Comparison of ENCODE assay signal across 10 mouse cellular contexts in the genomic region with DNA sequence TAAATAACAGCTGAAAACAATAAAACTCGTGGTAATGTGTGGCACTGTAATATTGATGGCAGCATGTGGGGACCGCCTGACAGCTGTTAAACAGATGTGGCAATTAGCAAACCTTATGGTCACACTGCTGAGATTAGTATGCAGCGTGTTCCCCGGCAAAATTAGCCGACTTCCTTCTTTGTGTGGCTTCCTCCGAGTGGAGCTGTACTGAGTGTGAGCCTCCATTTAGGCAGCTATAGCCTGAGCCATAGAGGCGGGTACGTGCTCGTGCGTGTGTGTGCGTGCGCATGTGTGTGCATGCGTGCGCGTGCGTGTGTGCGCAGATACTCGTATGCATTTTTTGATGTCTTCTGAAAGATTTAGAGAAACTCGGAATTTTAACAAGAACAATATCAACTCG. TPM values are rescaled to one million over a fixed set of nuclear protein-coding genes. Genes with fewer than 3 reads are reported as not detected.
A peak's percentile ranks its signal among the peaks of the same experiment; 100 is the strongest.
DNase-seq lines count a peak whose midpoint lies in the region; ATAC-seq and TF ChIP-seq lines count a peak whose summit lies in the region.
"Had no signal": no experiment of that assay in that cellular context is flagged by ENCODE, and none has a peak within 500 bp of the region (broad histone marks: within the 10 kb centered on the region; RNA-seq: fewer than 3 reads in every experiment).

No protein-coding gene starts in this region.

- no peak for TF ChIP-seq CTCF in forebrain, postnatal 0 days (IDR thresholded peaks at IDR 0.05; ENCODE audit: low read depth)

- H3K4me2 ChIP-seq in forebrain, postnatal 0 days (ENCODE audit: low read depth), result no peak overlapping the region
- no peak overlapping the region for H3K4me2 ChIP-seq in forebrain, embryonic 16.5 days (ENCODE audit: low read length)
- peak overlapping the region; percentile 31 for H3K4me2 ChIP-seq in limb, embryonic 11.5 days (ENCODE audit: low read depth, severe bottlenecking)

- WGBS in forebrain, postnatal 0 days, result 66% methylated on average over 20 of the region's 20 CpGs
- WGBS in forebrain, embryonic 16.5 days, result 75% methylated on average over 20 of the region's 20 CpGs
- 40% methylated on average over 20 of the region's 20 CpGs for WGBS in limb, embryonic 11.5 days

- peaks cover 3% of the 10 kb centered on the region; the same call in 1 of the 2 replicates for H3K4me1 ChIP-seq in forebrain, postnatal 0 days (ENCODE audit: insufficient read depth)
- H3K4me1 ChIP-seq in forebrain, embryonic 16.5 days (replicated peaks; ENCODE audit: control insufficient read depth, insufficient read depth, low read length), result 0 out of 2 replicates have a peak, but pooled peaks cover 3% of the 10 kb centered on the region
- peaks cover 3 to 10% of the 10 kb centered on the region in 2 experiments; a peak in 1 of 4 replicates for H3K4me1 ChIP-seq in ES-E14 (ENCODE audit: control insufficient read depth in 2 of 2, insufficient read depth in 2 of 2, low read length in 2 of 2, poor library complexity in 1 of 2)
- H3K4me1 ChIP-seq in limb, embryonic 11.5 days (ENCODE audit: control insufficient read depth, insufficient read depth, low read length), result peaks cover 18% of the 10 kb centered on the region; the same call in 1 of the 2 replicates

- peak; percentile 30 for DNase-seq in forebrain, postnatal 0 days
- DNase-seq in ES-E14 (ENCODE audit: low read depth, low spot score), result no peak
- DNase-seq in gastrocnemius, postnatal 36 days, result peak; percentile 7 to 25
- DNase-seq in limb, embryonic 11.5 days (ENCODE audit: low spot score), result peak; percentile 80
- no peak for DNase-seq in layer of hippocampus, adult 8-10 months (ENCODE audit: low spot score in 2 of 2)
- DNase-seq in B cell, adult 2 months, result no peak
- DNase-seq in left cerebral cortex, adult 18-20 months (ENCODE audit: low spot score in 2 of 2), result no peak

- no peak overlapping the region for H3K9ac ChIP-seq in forebrain, postnatal 0 days
- H3K9ac ChIP-seq in forebrain, embryonic 16.5 days (replicated peaks; ENCODE audit: low read depth, low read length), result no peak overlapping the region
- peak overlapping the region; percentile 54; the same call in 1 of the 2 replicates for H3K9ac ChIP-seq in ES-E14 (ENCODE audit: insufficient read depth, low read depth, low read length, poor library complexity, severe bottlenecking)
- H3K9ac ChIP-seq in limb, embryonic 11.5 days (ENCODE audit: low read length), result no peak overlapping the region

- no peaks in the 10 kb centered on the region for H3K27me3 ChIP-seq in forebrain, postnatal 0 days (ENCODE audit: insufficient read depth, low read length)
- H3K27me3 ChIP-seq in forebrain, embryonic 16.5 days (replicated peaks; ENCODE audit: control insufficient read depth, insufficient read depth, low read length), result no peaks in the 10 kb centered on the region
- no peaks in the 10 kb centered on the region for H3K27me3 ChIP-seq in limb, embryonic 11.5 days (ENCODE audit: control insufficient read depth, insufficient read depth, low read length)
- H3K27me3 ChIP-seq: CH12.LX had no signal

- no peaks in the 10 kb centered on the region for H3K36me3 ChIP-seq in forebrain, postnatal 0 days (ENCODE audit: insufficient read depth)
- no peaks in the 10 kb centered on the region for H3K36me3 ChIP-seq in forebrain, embryonic 16.5 days (ENCODE audit: control insufficient read depth, insufficient read depth)
- H3K36me3 ChIP-seq in ES-E14 (ENCODE audit: control insufficient read depth, insufficient read depth, low read length, poor library complexity, severe bottlenecking), result peaks cover 14% of the 10 kb centered on the region; the same call in 1 of the 2 replicates
- no peaks in the 10 kb centered on the region for H3K36me3 ChIP-seq in limb, embryonic 11.5 days (ENCODE audit: control insufficient read depth, insufficient read depth, low read length)

- no peak overlapping the region for H3K27ac ChIP-seq in forebrain, postnatal 0 days (ENCODE audit: low read depth, low read length)
- H3K27ac ChIP-seq in forebrain, embryonic 16.5 days (ENCODE audit: low read length), result no peak overlapping the region
- no peak overlapping the region for H3K27ac ChIP-seq in ES-E14 (ENCODE audit: insufficient read depth, low read depth, low read length, poor library complexity, severe bottlenecking)
- H3K27ac ChIP-seq in limb, embryonic 11.5 days (replicated peaks; ENCODE audit: low read depth, low read length), result no peak overlapping the region

- peak; percentile 51 for ATAC-seq in forebrain, postnatal 0 days
- ATAC-seq in forebrain, embryonic 16.5 days, result no peak
- ATAC-seq in limb, embryonic 11.5 days (ENCODE audit: insufficient number of reproducible peaks, low FRiP score, low TSS enrichment, low read depth), result peak; percentile 81

- no peak overlapping the region for H3K4me3 ChIP-seq in forebrain, postnatal 0 days (ENCODE audit: low read depth, low read length)
- no peak overlapping the region for H3K4me3 ChIP-seq in forebrain, embryonic 16.5 days (replicated peaks; ENCODE audit: low read length)
- H3K4me3 ChIP-seq in ES-E14 (ENCODE audit: insufficient read depth in 1 of 2, low read depth in 1 of 2, low read length in 2 of 2, poor library complexity in 1 of 2, severe bottlenecking in 1 of 2), result peak overlapping the region; percentile 48 to 95
- H3K4me3 ChIP-seq in limb, embryonic 11.5 days (ENCODE audit: low read depth, low read length), result no peak overlapping the region
- H3K4me3 ChIP-seq: erythroblast, embryonic 14.5 days had no signal

- intact Hi-C loops in gastrocnemius, postnatal 36 days (cut with DNase I), result no loop called here

- in situ Hi-C loops in ES-E14 (cut with MboI; ENCODE audit: low sequenced_read_pairs in 2 of 2, unreplicated experiment in 2 of 2), result no loop called here

- no peaks in the 10 kb centered on the region for H3K9me3 ChIP-seq in forebrain, postnatal 0 days (ENCODE audit: low read length)
- no peaks in the 10 kb centered on the region for H3K9me3 ChIP-seq in forebrain, embryonic 16.5 days (ENCODE audit: control insufficient read depth, low read length)
- no peaks in the 10 kb centered on the region for H3K9me3 ChIP-seq in ES-E14 (ENCODE audit: control insufficient read depth, insufficient read depth, low read depth, low read length)
- no peaks in the 10 kb centered on the region for H3K9me3 ChIP-seq in limb, embryonic 11.5 days (ENCODE audit: control insufficient read depth, low read length)

TF ChIP-seq in ES-E14, 5 proteins besides CTCF, POLR2A, EP300 and RAD21:
- no peak for TF ChIP-seq MAFK (IDR thresholded peaks at IDR 0.05; ENCODE audit: insufficient read depth, low read depth, low read length)
- no peak for TF ChIP-seq HCFC1 (IDR thresholded peaks at IDR 0.05; ENCODE audit: borderline replicate concordance, insufficient read depth, low read length)
- no peak for TF ChIP-seq ZC3H11A (IDR thresholded peaks at IDR 0.05; ENCODE audit: borderline replicate concordance, low read depth, low read length)
- no peak for TF ChIP-seq CHD2 (IDR thresholded peaks at IDR 0.05; ENCODE audit: low read depth, low read length)
- TF ChIP-seq ZNF384 (IDR thresholded peaks at IDR 0.05; ENCODE audit: low read depth, low read length), result no peak

RNA-seq across cellular contexts. Expression of a gene that starts 53.4 kb away (rescaled TPM):
- 26.0 and 32.3 TPM in 2 replicates for total RNA-seq in forebrain, postnatal 0 days (2014; rRNA removed)
- 27.6 and 29.6 TPM in 2 replicates for polyA plus RNA-seq in forebrain, postnatal 0 days (2015; fragmentation: Nextera tagmentation; extraction: Ambion mirVana)
- 32.7 and 33.3 TPM in 2 replicates for polyA plus RNA-seq in forebrain, embryonic 16.5 days (2015; fragmentation: Nextera tagmentation; extraction: Ambion mirVana)
- total RNA-seq in ES-E14 (2012; rRNA removed), result 54.4 and 57.3 TPM in 2 replicates
- 1 to 10 TPM; 6.7 to 8.0 TPM for total RNA-seq in gastrocnemius, postnatal 36 days (2021)
- 45.0 and 45.3 TPM in 2 replicates for polyA plus RNA-seq in limb, embryonic 11.5 days (2014; fragmentation: Nextera tagmentation; extraction: Ambion mirVana)
- 10 to 100 TPM; 14.5 to 20.1 (median 16.6) TPM for total RNA-seq in layer of hippocampus, adult 8-10 months (2022)
- 10 to 100 TPM; 15.7 to 16.7 TPM for total RNA-seq in left cerebral cortex, adult 18-20 months (2021)

Comparison
In these comparisons a context has a peak if more than half of its experiments do, and no peak if none do; other contexts are left out.
1. DNase-seq: peak in forebrain, postnatal 0 days (single experiment), gastrocnemius, postnatal 36 days (2 of 2) and limb, embryonic 11.5 days (single experiment); none in ES-E14 (single experiment), layer of hippocampus, adult 8-10 months (0 of 2), B cell, adult 2 months (0 of 2) and left cerebral cortex, adult 18-20 months (0 of 2).
2. H3K4me3 ChIP-seq: peak in ES-E14 (2 of 2); none in forebrain, postnatal 0 days (single experiment), forebrain, embryonic 16.5 days (single experiment) and limb, embryonic 11.5 days (single experiment).